Mouse (Mus musculus) brain, adult 2 months (tissue): Measurements from ENCODE around the gene Cacna1a.
"Not testable (repeated sequence)": the region's sequence is repeated elsewhere in the genome, so short reads cannot be mapped to it uniquely, and the experiment has no call there.

Experiments
- DNase-seq: peaks from one replicate; pipeline ENCODE4 v3.0.0; 2011; ENCODE audit warnings: low read depth, low spot score

Gene Cacna1a

DNA sequence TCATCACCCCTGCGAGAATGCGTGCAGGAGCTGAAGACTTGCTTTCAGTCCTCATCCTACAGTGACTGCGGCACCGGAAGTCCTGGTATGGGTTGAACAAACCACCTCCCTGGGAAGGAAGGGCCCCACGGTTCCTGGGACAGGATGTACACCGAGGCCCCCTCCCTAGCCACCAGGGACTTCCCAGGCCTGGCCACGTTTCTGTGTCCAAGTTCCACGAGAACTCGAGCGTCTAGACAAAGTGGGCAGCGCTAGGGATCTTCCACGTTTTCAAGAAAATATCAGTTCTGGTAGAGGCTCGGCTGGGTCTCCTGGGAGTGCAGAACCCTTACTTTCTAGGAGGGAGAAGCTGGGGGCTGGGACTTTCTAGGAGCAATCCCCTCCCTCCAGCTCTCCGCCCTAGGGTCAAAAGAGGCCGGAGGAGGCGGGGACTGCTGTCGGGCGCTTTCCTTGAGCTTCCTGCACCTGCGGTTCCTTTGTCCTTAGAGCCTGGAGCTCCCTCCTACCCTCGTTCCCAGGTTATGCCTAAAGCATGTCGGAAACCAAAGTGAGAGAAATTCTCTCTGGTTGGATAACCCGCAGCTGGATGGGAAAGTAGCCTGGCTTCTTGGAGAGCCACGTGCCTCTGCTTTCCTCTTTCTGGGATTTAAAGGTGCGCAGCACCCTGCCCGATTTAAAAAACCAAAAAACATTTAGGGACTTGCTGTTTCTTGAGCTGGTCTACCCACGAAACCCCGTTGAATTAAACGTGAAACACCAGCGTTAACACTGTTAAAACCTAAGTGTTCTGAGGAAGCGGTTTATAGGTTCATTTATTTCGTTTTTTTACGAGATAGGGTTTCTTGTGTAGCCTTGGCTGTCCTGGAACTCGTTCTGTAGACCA, 271.9 kb downstream of the Cacna1a start:
- DNase-seq: no peak

DNA sequence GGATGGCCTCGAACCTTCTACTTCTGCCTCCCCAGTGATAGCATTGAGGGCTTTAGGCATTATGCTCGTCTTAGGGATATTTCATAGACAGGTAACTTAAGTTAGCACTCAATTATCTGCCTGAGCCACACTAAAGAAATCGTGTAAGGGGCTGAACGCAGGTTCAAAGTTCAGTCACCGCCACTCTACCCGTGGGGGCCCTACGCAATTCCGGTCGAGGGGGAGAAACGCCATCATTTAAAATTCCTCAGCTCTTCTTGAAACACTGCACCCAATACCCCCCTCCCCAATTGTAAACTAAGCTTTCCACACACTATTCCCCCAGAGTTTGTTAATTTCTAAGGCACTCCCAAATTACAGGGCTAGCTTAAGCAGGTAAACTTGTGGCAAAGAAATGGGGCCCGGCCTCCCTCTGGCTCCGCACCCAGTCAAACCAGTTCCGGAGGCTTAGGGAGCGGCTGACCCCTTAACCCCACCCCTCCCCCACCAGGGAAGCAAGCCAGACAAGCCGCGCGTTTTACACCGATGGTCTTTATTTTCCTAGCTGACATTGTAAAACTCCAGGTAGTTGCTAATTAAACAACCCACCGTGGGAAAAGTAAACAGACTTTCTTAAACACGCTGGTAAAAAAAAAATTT, 272.7 kb downstream of the Cacna1a start:
- DNase-seq: no peak

- peak; percentile 83 for DNase-seq
Measured at GRCm38 (mm10) chr8:84661458-84661871, 273.2 kb downstream of the Cacna1a start.

GRCm38 (mm10) chr8:84661961-84662571, 273.8 kb downstream of the Cacna1a start:
- peak; percentile 44 for DNase-seq

DNA sequence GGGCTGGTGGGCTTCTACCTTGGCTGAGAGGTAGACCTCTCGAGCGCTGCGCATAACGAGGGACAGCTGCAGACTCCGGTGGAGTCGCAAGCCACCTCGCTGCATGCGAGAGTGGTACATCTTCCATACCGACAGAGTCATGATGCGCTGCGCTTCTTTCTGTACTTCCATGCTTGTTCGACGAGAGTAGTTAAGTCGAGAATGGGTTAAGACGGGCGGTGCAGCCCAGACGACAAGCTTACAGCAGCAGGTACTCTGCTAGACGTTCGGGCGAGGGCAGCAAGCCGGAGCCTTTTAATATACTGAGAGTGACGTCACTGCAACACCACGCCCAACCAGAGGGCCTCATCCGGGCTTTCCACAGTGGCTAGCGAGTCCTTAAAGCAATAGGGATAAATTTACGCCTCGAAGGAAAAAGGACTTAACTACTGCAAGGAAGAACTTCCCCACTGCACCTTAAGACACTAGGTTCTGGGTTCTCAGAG, 274.4 kb downstream of the Cacna1a start, which contains the start of gene Ier2:
Ier2 (minus strand) TSS at position 272 of the 485 bp plus-strand sequence.
- DNase-seq: peak; percentile 98

GRCm38 (mm10) chr8:84663483-84664327, 275.5 kb downstream of the Cacna1a start:
- DNase-seq: peak; percentile 99

GRCm38 (mm10) chr8:84664566-84665384, 276.5 kb downstream of the Cacna1a start:
- DNase-seq: peak; percentile 96

- DNase-seq: peak; percentile 42
Measured at GRCm38 (mm10) chr8:84665385-84665893, 277.2 kb downstream of the Cacna1a start.

DNA sequence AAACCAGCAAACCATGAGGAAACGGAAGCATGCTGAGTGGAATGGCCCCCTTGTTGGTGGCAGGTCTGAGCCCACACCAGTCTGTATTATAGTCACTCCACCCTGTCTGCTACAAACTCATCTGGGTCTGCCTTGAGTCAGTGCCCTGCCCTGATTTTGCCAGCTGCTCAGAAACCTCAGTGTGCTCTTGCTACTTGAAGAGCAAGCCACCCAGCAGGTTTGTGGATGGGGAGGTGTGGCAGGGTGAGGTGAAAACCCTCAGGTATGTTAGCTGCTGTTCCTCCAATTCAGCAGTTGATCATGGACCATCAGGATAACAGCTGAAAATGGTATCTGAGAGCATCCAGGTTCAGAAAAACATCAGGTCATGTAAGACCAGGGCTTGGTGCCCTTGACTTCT, 279.8 kb downstream of the Cacna1a start:
- DNase-seq: no peak

DNA sequence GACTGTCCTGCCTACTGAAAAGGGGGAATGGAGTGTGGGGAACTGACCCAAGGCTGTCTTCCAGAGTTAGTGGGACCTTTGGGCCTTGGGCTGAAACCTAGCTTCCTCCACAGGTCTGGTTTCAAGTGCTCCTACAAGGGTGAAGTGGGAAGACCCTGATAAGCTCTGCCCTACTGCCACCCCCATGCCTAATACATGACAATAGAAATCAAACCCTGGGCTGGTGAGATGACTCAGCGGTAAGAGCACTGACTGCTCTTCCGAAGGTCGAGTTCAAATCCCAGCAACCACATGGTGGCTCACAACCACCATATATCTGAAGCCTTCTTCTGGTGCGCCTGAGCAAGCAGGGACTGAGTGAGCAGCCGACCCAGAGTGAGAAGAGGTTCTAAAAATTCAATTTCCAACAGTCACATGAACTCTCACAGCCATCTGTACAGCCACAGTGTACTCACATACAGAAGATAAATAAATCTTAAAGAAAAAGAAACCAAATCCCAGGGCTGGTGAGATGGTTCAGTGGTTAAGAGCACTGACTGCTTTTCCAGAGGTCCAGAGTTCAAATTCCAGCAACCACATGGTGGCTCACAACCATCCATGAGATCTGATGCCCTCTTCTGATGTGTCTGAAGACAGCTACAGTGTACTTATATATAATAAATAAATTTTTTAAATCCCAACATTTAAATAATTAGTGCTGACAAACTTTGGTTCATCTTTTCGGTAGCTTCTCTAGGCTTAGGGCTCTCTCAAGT, 280.7 kb downstream of the Cacna1a start:
- no peak for DNase-seq

GRCm38 (mm10) chr8:84670295-84671006, 282.2 kb downstream of the Cacna1a start:
- not testable (repeated sequence) for DNase-seq

DNA sequence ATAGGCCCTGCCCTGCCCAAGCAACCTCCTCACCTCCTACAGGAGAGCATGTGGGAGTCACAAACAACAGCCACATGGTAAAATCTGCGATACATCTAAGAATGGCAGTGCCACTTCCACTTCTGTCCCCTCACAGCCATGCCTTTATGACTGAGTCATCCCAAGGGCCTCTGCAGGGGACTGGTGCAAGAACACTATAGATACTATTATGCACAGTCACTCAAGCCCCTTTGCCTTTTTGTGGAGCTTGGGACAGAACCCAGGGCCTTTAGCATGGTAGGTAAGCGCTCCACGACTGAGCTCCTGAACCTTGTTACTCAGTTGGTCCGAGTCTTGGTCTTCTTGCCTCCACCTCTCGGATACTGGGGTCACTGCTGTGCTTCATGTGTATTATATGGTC, 289.1 kb downstream of the Cacna1a start:
- DNase-seq: no peak

- no peak for DNase-seq
Measured at GRCm38 (mm10) chr8:84681476-84681875, 293.2 kb downstream of the Cacna1a start.

GRCm38 (mm10) chr8:84682257-84682656, 294.0 kb downstream of the Cacna1a start:
- DNase-seq: no peak

GRCm38 (mm10) chr8:84684537-84684936, 296.3 kb downstream of the Cacna1a start:
- DNase-seq: no peak

DNA sequence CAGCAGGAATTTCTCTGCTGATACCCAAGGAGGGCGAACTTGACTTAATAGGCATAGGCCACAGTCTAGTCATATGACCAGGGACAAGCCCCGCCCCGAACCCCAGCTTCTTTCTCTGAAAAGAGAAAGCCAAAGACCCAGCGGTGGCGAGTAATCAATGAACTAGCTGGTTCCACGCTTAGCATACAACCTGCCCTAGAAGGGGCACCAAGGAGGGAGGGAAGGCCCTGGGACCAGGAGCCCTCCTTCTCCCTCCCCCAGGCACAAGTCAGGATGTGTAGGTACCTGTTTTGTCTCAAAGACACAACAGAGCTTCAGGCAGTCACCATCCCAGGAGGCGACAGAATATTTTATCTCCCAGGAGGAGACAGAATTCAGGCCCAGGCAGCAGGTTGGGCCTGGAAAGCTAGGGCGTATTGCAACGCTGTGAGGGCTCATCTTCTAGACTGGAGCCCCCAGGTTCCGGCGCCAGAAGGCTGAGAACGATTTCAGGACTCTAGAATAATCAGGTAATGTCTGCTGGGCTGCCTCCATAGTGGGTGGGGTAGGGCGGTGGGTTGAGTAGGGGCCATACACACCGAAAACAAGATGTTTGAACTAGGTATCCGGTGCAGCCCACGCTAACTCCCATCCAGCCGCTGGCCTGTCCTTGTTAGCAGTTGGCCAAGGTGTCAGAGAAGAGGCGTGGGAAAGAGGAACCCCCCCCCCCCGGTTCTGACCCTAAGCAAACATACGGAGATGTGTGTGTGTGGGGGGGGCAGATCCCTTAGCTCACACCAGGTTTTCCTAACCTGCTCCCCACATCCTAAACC, 298.2 kb downstream of the Cacna1a start, which contains the start of gene Trmt1:
Trmt1 (plus strand) TSS at position 117 of the 812 bp plus-strand sequence.
- DNase-seq: peak; percentile 60

DNA sequence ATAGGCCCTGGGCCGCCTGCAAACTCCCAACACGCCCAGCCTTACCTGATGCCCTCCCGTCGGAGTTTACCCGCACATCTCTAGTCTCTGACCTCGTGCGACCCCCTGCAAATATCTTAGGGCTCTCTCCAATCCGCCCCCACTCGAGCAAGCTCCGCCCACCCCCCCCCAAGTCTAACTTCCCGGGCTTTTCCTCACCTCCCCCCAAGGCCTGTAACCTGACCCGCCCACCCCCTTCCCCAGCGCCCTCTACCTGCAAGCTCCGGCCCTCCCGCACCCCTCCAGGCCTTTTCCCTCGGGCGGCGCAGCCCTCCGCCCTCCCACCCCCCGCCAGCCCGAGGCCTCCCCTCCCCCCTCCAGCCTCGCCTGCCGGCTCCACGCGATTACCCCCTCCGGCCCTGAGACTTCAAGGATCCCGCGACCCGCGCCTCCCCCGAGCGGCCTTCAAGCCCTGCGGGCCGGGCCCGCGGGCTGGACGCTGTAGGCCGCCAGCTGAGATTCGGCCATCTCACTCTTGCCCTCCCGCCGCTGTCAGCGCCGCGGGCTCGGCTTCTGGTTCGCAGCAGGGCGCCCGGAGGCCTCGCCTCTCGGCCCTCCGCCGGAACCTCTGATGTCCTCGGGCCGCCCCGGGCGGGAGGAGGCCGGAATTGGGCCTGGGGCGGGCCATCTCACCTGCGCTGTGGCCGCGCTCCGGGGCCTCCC, 298.9 kb downstream of the Cacna1a start:
- peak; percentile 55 for DNase-seq
